Mouse (Mus musculus): ENCODE results near the gene AC129217.1. TPM values are rescaled to one million over a fixed set of nuclear protein-coding genes. Genes with fewer than 3 reads are reported as not detected.
"Not testable (repeated sequence)": the region's sequence is repeated elsewhere in the genome, so short reads cannot be mapped to it uniquely, and the experiment has no call there.

Gene AC129217.1
- polyA plus RNA-seq, 1 experiment from 2014 or later: not detected

GRCm38 (mm10) chr19:8819596-8820423, 9.8 kb upstream of the AC129217.1 start, which contains the start of gene Hnrnpul2:
Gene Hnrnpul2, plus strand, starts transcription at chr19:8820010.
- H3K9me3 ChIP-seq (ENCODE audit: control insufficient read depth, low read length): no peaks in the 10 kb centered on the region
- peak within 1 kb of the TSS; percentile 79 for H3K4me2 ChIP-seq (ENCODE audit: low read length)
- H3K4me3 ChIP-seq (ENCODE audit: low read depth, low read length): peak within 1 kb of the TSS; percentile 99
- WGBS: under 1% methylated on average over 80 of the region's 83 CpGs
- H3K4me1 ChIP-seq (replicated peaks; ENCODE audit: control insufficient read depth, insufficient read depth, low read length): peaks cover 27% of the 10 kb centered on the region
- H3K27ac ChIP-seq (ENCODE audit: low read depth): peak within 1 kb of the TSS; percentile 96
- H3K9ac ChIP-seq (ENCODE audit: low read length): peak within 1 kb of the TSS; percentile 94
- ATAC-seq (replicated peaks; ENCODE audit: low FRiP score, low TSS enrichment, low read depth) (peak; percentile 94), DNase-seq (ENCODE audit: low spot score) (peak; percentile 96)
- H3K27me3 ChIP-seq (replicated peaks; ENCODE audit: control insufficient read depth, insufficient read depth, low read length): no peaks in the 10 kb centered on the region
- peaks cover 43% of the 10 kb centered on the region for H3K36me3 ChIP-seq (ENCODE audit: control insufficient read depth, insufficient read depth, low read length)

- Histone ChIP-seq H3K9me3 (ENCODE audit: control insufficient read depth, low read length) (no peaks in the 10 kb centered on the region), H3K4me3 (ENCODE audit: low read depth, low read length) (peak overlapping the region; percentile 99), H3K27ac (ENCODE audit: low read depth) (peak overlapping the region; percentile 96), H3K4me1 (replicated peaks; ENCODE audit: control insufficient read depth, insufficient read depth, low read length) (peaks cover 27% of the 10 kb centered on the region), H3K4me2 (ENCODE audit: low read length) (peak overlapping the region; percentile 79), H3K9ac (ENCODE audit: low read length) (peak overlapping the region; percentile 94), H3K27me3 (replicated peaks; ENCODE audit: control insufficient read depth, insufficient read depth, low read length) (no peaks in the 10 kb centered on the region), H3K36me3 (ENCODE audit: control insufficient read depth, insufficient read depth, low read length) (peaks cover 43% of the 10 kb centered on the region)
- whole genome bisulfite sequencing: under 1% methylated on average over 47 of the region's 48 CpGs
- DNase-seq (ENCODE audit: low spot score) (no peak), ATAC-seq (replicated peaks; ENCODE audit: low FRiP score, low TSS enrichment, low read depth) (peak; percentile 22)
These were observed 9.1 kb upstream of the AC129217.1 start for GRCm38 (mm10) chr19:8820424-8820956.

- Histone ChIP-seq H3K4me1 (replicated peaks; ENCODE audit: control insufficient read depth, insufficient read depth, low read length) (peaks cover 27% of the 10 kb centered on the region), H3K9ac (ENCODE audit: low read length) (peak overlapping the region; percentile 94), H3K27me3 (replicated peaks; ENCODE audit: control insufficient read depth, insufficient read depth, low read length) (no peaks in the 10 kb centered on the region), H3K4me2 (ENCODE audit: low read length) (peak overlapping the region; percentile 79), H3K4me3 (ENCODE audit: low read depth, low read length) (peak overlapping the region; percentile 99), H3K36me3 (ENCODE audit: control insufficient read depth, insufficient read depth, low read length) (peaks cover 44% of the 10 kb centered on the region), H3K27ac (ENCODE audit: low read depth) (0 out of 2 replicates have a peak overlapping the region, but pooled peaks have one; percentile 96), H3K9me3 (ENCODE audit: control insufficient read depth, low read length) (no peaks in the 10 kb centered on the region)
- DNase-seq (ENCODE audit: low spot score) (no peak), ATAC-seq (replicated peaks; ENCODE audit: low FRiP score, low TSS enrichment, low read depth) (no peak)
- under 1% methylated on average over 7 of the region's 7 CpGs for WGBS
These were observed 8.4 kb upstream of the AC129217.1 start for GRCm38 (mm10) chr19:8821146-8821545.

GRCm38 (mm10) chr19:8822696-8823095, 6.9 kb upstream of the AC129217.1 start:
- Histone ChIP-seq H3K27me3 (replicated peaks; ENCODE audit: control insufficient read depth, insufficient read depth, low read length) (no peaks in the 10 kb centered on the region), H3K4me2 (ENCODE audit: low read length) (peak overlapping the region; percentile 79), H3K36me3 (ENCODE audit: control insufficient read depth, insufficient read depth, low read length) (peaks cover 52% of the 10 kb centered on the region), H3K9ac (ENCODE audit: low read length) (peak overlapping the region; percentile 14; the same call in 1 of the 2 replicates), H3K27ac (ENCODE audit: low read depth) (no peak overlapping the region), H3K9me3 (ENCODE audit: control insufficient read depth, low read length) (no peaks in the 10 kb centered on the region), H3K4me3 (ENCODE audit: low read depth, low read length) (0 out of 2 replicates have a peak overlapping the region, but pooled peaks have one; percentile 16), H3K4me1 (replicated peaks; ENCODE audit: control insufficient read depth, insufficient read depth, low read length) (peaks cover 16% of the 10 kb centered on the region)
- no peak for ATAC-seq (replicated peaks; ENCODE audit: low FRiP score, low TSS enrichment, low read depth)
- no peak for DNase-seq (ENCODE audit: low spot score)
- WGBS: 73% methylated on average over 8 of the region's 8 CpGs

GRCm38 (mm10) chr19:8830664-8831063, 1.1 kb downstream of the AC129217.1 start:
- Histone ChIP-seq H3K9me3 (ENCODE audit: control insufficient read depth, low read length) (no peaks in the 10 kb centered on the region), H3K27ac (ENCODE audit: low read depth) (no peak overlapping the region), H3K9ac (ENCODE audit: low read length) (no peak overlapping the region), H3K4me1 (replicated peaks; ENCODE audit: control insufficient read depth, insufficient read depth, low read length) (no peaks in the 10 kb centered on the region), H3K27me3 (replicated peaks; ENCODE audit: control insufficient read depth, insufficient read depth, low read length) (no peaks in the 10 kb centered on the region), H3K36me3 (ENCODE audit: control insufficient read depth, insufficient read depth, low read length) (peaks cover 93% of the 10 kb centered on the region), H3K4me2 (ENCODE audit: low read length) (no peak overlapping the region), H3K4me3 (ENCODE audit: low read depth, low read length) (no peak overlapping the region)
- DNase-seq (ENCODE audit: low spot score): no peak
- WGBS: 90% methylated on average over 8 of the region's 8 CpGs
- no peak for ATAC-seq (replicated peaks; ENCODE audit: low FRiP score, low TSS enrichment, low read depth)

- H3K36me3 ChIP-seq (ENCODE audit: control insufficient read depth, insufficient read depth, low read length): peaks cover 87% of the 10 kb centered on the region
- H3K4me1 ChIP-seq (replicated peaks; ENCODE audit: control insufficient read depth, insufficient read depth, low read length): no peaks in the 10 kb centered on the region
- H3K9me3 ChIP-seq (ENCODE audit: control insufficient read depth, low read length): no peaks in the 10 kb centered on the region
- no peak overlapping the region for H3K4me3 ChIP-seq (ENCODE audit: low read depth, low read length)
- no peak overlapping the region for H3K9ac ChIP-seq (ENCODE audit: low read length)
- H3K4me2 ChIP-seq (ENCODE audit: low read length): no peak overlapping the region
- H3K27ac ChIP-seq (ENCODE audit: low read depth): no peak overlapping the region
- ATAC-seq (replicated peaks; ENCODE audit: low FRiP score, low TSS enrichment, low read depth) (no peak), DNase-seq (ENCODE audit: low spot score) (no peak)
- WGBS: 78% methylated on average over 11 of the region's 11 CpGs
- no peaks in the 10 kb centered on the region for H3K27me3 ChIP-seq (replicated peaks; ENCODE audit: control insufficient read depth, insufficient read depth, low read length)
These were observed 1.7 kb downstream of the AC129217.1 start for GRCm38 (mm10) chr19:8831262-8831661.

GRCm38 (mm10) chr19:8832971-8833370, 3.4 kb downstream of the AC129217.1 start:
- DNase-seq (ENCODE audit: low spot score) (no peak), ATAC-seq (replicated peaks; ENCODE audit: low FRiP score, low TSS enrichment, low read depth) (no peak)
- Histone ChIP-seq H3K4me3 (ENCODE audit: low read depth, low read length) (no peak overlapping the region), H3K27ac (ENCODE audit: low read depth) (no peak overlapping the region), H3K9me3 (ENCODE audit: control insufficient read depth, low read length) (no peaks in the 10 kb centered on the region), H3K4me2 (ENCODE audit: low read length) (no peak overlapping the region), H3K9ac (ENCODE audit: low read length) (no peak overlapping the region), H3K27me3 (replicated peaks; ENCODE audit: control insufficient read depth, insufficient read depth, low read length) (no peaks in the 10 kb centered on the region), H3K4me1 (replicated peaks; ENCODE audit: control insufficient read depth, insufficient read depth, low read length) (peaks cover under 1% of the 10 kb centered on the region; the same call in 1 of the 2 replicates), H3K36me3 (ENCODE audit: control insufficient read depth, insufficient read depth, low read length) (peaks cover 70% of the 10 kb centered on the region)
- 93% methylated on average over 4 of the region's 4 CpGs for WGBS

GRCm38 (mm10) chr19:8836327-8836726, 6.8 kb downstream of the AC129217.1 start:
- DNase-seq (ENCODE audit: low spot score); H3K9me3 ChIP-seq (ENCODE audit: control insufficient read depth, low read length); H3K4me3 ChIP-seq (ENCODE audit: low read depth, low read length); ATAC-seq (replicated peaks; ENCODE audit: low FRiP score, low TSS enrichment, low read depth); H3K27ac ChIP-seq (ENCODE audit: low read depth); H3K9ac ChIP-seq (ENCODE audit: low read length); H3K27me3 ChIP-seq (replicated peaks; ENCODE audit: control insufficient read depth, insufficient read depth, low read length); H3K4me2 ChIP-seq (ENCODE audit: low read length): not testable (repeated sequence)
- Histone ChIP-seq H3K4me1 (replicated peaks; ENCODE audit: control insufficient read depth, insufficient read depth, low read length) (peaks cover 23% of the 10 kb centered on the region), H3K36me3 (ENCODE audit: control insufficient read depth, insufficient read depth, low read length) (peaks cover 37% of the 10 kb centered on the region)
- WGBS: 97% methylated on average over 10 of the region's 10 CpGs

Measured in intestine, embryonic 14.5 days (tissue).